Mouse (Mus musculus) ES-E14 (cell line): ENCODE data around the gene Sirt2.

Source experiments
- HCFC1 ChIP-seq: IDR thresholded peaks from 2 replicates; pipeline ENCODE4 v1.6.1; 2012; ENCODE audit warnings: low read length, inconsistent platforms, borderline replicate concordance; ENCODE audit not compliant: insufficient read depth
- ZC3H11A ChIP-seq: IDR thresholded peaks from 2 replicates; pipeline ENCODE4 v1.6.1; 2012; ENCODE audit warnings: low read depth, mild to moderate bottlenecking, inconsistent platforms, low read length, borderline replicate concordance

DNA sequence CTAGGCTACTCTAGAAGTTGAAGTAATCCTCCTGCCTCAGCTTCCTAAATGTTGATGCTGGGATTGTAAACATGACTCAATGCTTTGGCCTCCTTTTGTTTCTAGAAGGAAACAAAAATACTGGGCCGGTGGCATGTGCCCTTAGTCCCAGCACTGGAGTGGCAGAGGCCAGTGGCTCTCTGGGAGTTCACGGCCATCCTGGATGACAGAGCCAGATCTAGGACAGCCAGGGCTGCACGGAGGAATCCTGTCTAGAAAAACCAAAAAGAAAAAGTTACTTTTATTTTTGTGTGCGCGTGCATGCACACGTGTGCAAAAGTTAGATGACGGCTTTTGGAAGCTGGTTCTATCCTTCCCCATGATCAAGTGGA lies 59.9 kb downstream of the Sirt2 start:
- TF ChIP-seq ZC3H11A (no peak), HCFC1 (no peak)
